Mouse (Mus musculus) myocyte (in vitro differentiated cells): Measurements from ENCODE around the gene Lcp2.

Source experiments
- CEBPB ChIP-seq: IDR thresholded peaks from 2 replicates; pipeline ENCODE4 v1.6.1; 2011; ENCODE audit warnings: mild to moderate bottlenecking, moderate library complexity; ENCODE audit not compliant: poor library complexity, insufficient read depth, severe bottlenecking
- E2F4 ChIP-seq: IDR thresholded peaks from one replicate; pipeline ENCODE4 v1.6.1; 2011; ENCODE audit warnings: mild to moderate bottlenecking, control low read depth, moderate library complexity; ENCODE audit not compliant: insufficient read depth
- MAX ChIP-seq: IDR thresholded peaks from one replicate; pipeline ENCODE4 v1.6.1; 2011; ENCODE audit warnings: low read depth, mild to moderate bottlenecking, control low read depth
- POLR2A ChIP-seq: IDR thresholded peaks from one replicate; pipeline ENCODE4 v1.6.1; 2011; ENCODE audit warnings: low read depth, mild to moderate bottlenecking, control low read depth, moderate library complexity; ENCODE audit not compliant: insufficient read length
- REST ChIP-seq: IDR thresholded peaks from one replicate; pipeline ENCODE4 v1.6.1; 2011; ENCODE audit warnings: mild to moderate bottlenecking, control low read depth, moderate library complexity; ENCODE audit not compliant: insufficient read depth, insufficient read length
- SRF ChIP-seq: IDR thresholded peaks from one replicate; pipeline ENCODE4 v1.6.1; 2011; ENCODE audit warnings: low read depth; ENCODE audit not compliant: control insufficient read depth, insufficient read length
- USF1 ChIP-seq: IDR thresholded peaks from one replicate; pipeline ENCODE4 v1.6.1; 2011; ENCODE audit warnings: low read depth, mild to moderate bottlenecking, control low read depth, moderate library complexity

DNA sequence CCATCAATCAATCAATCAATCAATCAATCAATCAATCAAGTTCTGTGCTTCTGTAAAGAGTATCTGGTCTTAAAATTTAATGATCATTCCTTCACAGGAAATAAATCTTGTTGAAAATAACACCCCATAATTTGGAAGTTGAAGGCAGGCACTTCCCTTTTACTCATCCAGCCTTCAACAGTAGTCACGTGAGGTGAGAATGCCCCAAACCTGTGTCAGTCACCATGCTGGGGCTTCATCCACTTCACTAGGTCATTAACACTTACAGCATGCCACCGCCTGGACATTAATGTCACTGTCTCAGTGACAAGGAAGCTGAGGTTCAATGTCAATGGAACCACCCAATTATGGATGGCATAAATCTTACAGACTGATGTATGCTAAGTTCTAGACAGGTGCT lies 81.7 kb downstream of the Lcp2 start:
- no peak for TF ChIP-seq MAX
- no peak for TF ChIP-seq POLR2A
- no peak for TF ChIP-seq CEBPB
- no peak for TF ChIP-seq E2F4
- no peak for TF ChIP-seq USF1
- no peak for TF ChIP-seq SRF
- TF ChIP-seq REST = no peak
